Mouse (Mus musculus) R1 (cell line): ENCODE measurements at regions not wholly inside any gene's neighbourhood (a gene's known extent, or its start where the extent isn't known, plus 50 kb on each side); places are given as distances from the start of the nearest gene placed in this dataset.

Experiments used
- DNase-seq: peaks from one replicate; pipeline ENCODE4 v3.0.0-alpha.2; 2018; ENCODE audit warnings: low read depth, low spot score

GRCm38 (mm10) chr17:94656429-94656828 is 93.4 kb downstream of the Mettl4 start:
- DNase-seq, result no peak

DNA sequence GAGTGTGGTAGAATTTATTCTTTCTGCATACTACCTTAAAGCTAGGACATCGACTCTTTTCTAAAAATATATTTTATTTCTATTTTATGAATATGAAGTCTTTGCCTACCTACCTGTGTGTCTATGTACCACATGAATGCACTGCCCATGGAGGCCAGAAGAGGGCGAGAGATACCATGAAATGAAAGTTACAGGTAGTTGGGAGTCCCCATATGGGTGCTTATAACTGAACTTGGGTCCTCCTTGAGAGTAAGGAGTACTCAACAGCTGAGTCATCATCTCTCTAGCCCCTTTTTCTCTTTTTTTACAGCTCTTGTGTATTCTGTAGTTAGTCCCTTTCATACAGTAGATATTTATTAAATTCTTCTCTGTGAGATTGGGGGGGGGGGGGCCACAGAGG is 94.3 kb downstream of the Mettl4 start:
- peak; percentile 61 for DNase-seq

- DNase-seq, result no peak
Observed at GRCm38 (mm10) chr17:94654634-94655033, 95.2 kb downstream of the Mettl4 start.

GRCm38 (mm10) chr17:94652412-94652811 is 97.4 kb downstream of the Mettl4 start:
- DNase-seq, result peak; percentile 18

- DNase-seq, result peak; percentile 89
Observed at GRCm38 (mm10) chr17:94651517-94651916, 98.3 kb downstream of the Mettl4 start.
